Mouse (Mus musculus): ENCODE results near the gene Khdc1a.

GRCm38 (mm10) chr1:21314336-21314735, 35.1 kb upstream of the Khdc1a start:
- no peak for TF ChIP-seq POLR2A (IDR thresholded peaks at IDR 0.05; ENCODE audit: low read depth, low read length)
- no peak for TF ChIP-seq CTCF (IDR thresholded peaks at IDR 0.05; ENCODE audit: extremely low read depth, insufficient read depth, insufficient read length, insufficient replicate concordance)

Data from spleen, adult 2 months (tissue).